Mouse (Mus musculus): Measurements from ENCODE around the gene Lypd6b.

DNA sequence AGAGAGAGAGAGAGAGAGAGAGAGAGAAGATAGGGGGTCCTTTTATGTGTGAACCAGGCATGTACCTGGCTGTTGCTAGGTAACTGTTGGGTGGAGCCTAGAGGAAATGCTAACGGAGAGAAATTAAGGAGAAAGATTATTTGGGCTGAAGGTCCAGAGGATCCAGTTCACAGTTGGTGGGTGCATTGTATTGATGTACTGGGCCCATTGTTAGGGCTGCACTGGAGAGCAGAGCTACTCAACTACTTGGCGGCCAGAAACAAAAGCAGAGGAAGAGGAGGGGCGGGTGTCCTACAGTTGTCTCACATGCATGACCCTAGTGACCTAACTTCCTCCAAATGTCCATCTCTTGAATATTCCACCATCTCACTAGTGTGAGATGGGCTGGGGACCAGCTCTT lies 96.5 kb downstream of the Lypd6b start:
- TF ChIP-seq CTCF (IDR thresholded peaks at IDR 0.05; ENCODE audit: control insufficient read depth, insufficient read depth, insufficient replicate concordance, low read depth, low read length) (no peak), POLR2A (IDR thresholded peaks at IDR 0.05; ENCODE audit: control insufficient read depth, low read depth, low read length) (no peak)

Measured in testis, adult 2 months (tissue).